Mouse (Mus musculus): Measurements from ENCODE around the gene Cyp2b9.
"Not testable (repeated sequence)": the region's sequence is repeated elsewhere in the genome, so short reads cannot be mapped to it uniquely, and the experiment has no call there.

The Cyp2b9 gene

DNA sequence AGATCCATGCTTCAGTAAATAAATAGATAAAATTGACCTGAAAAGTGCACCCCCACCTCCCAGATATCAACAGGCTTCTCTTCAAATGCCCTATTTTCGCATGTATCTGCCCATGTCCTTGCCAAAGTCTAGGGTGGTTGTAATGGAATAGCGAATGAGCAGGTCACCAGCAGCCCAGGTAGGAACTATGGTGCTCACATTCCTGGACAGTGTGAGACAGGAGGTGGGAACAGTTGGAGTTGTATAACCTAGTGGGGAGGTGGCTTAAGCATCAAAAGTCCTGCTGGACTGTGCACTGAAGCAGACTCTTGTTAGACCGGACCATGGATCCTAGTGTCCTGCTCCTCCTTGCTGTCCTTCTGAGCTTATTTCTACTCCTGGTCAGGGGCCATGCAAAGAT lies at the start of gene Cyp2b9:
TSS of gene Cyp2b9 (plus strand) at position 301 of the 400 bp plus-strand sequence.
- not testable (repeated sequence) for DNase-seq (ENCODE audit: low read depth)

DNA sequence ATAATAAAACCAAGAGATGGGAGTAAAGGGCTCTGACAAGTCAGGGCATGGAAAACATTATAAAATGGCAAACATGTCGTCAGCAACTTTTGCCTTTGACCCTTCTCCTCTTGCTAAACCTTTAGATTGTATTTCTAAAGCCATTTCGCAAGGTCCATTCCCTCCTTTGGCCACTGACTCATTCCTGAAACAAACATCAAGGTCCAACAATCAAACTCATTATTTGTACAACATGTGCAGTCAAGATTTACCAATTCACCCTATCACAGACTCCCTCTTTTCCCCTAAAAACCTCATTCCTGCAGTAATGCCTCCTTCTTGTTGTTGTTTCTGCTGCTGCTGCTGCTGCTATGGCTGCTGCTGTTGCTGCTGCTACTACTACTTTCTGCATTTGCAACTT lies 33.6 kb upstream of the Cyp2b9 start:
- not testable (repeated sequence) for DNase-seq (ENCODE audit: low read depth)

DNA sequence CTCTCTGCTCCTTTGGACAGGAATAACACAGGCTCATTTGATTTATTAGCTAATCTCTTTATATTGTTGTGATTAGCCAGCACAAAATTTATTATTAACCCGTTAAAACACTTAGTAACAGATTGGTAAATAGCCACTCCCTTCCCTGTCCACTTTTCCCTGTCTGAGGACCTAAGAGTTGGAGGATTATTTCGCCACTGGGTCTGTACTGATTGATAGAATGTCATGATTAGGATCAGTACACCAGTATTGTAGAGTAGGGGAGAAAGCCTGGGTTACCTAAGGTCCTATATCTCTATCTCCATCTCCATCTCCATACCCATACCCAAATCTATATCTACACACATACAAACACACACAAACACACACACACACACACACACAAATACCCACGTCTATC lies 29.6 kb upstream of the Cyp2b9 start:
- DNase-seq (ENCODE audit: low read depth) = not testable (repeated sequence)

- DNase-seq (ENCODE audit: low read depth) = not testable (repeated sequence)
Observed at GRCm38 (mm10) chr7:26168765-26169536, 4.3 kb upstream of the Cyp2b9 start.

DNA sequence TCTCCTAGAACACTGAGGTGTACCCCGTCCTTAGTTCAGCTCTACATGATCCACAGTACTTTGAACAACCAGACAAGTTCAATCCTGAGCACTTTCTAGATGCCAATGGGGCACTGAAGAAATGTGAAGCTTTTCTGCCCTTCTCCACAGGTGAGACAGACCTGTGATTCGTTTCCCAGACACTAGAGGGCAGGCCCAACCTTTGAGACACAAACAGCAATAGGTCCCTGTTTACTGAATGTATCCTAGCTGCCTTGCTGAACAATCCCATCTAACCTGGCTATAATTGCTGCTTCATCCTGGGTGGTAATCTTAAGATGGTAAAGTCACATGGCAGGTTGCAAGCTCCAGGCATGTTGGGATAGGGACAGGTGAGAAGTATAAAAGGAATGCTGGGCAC lies 27.9 kb downstream of the Cyp2b9 start:
- no peak for DNase-seq (ENCODE audit: low read depth)

- not testable (repeated sequence) for DNase-seq (ENCODE audit: low read depth)
Observed at GRCm38 (mm10) chr7:26260034-26260433, 86.8 kb downstream of the Cyp2b9 start, which contains the start of gene Vmn1r184. Gene Vmn1r184, plus strand, starts transcription at chr7:26260334.
